Mouse (Mus musculus) liver, embryonic 14.5 days (tissue): ENCODE data around the gene 9130409I23Rik. TPM values are rescaled to one million over a fixed set of nuclear protein-coding genes. Genes with fewer than 3 reads are reported as not detected.

Experiments used
- ATAC-seq: fragments of 200-750 bp; cut with Nextera tagmentation; 2 replicates; pipeline ENCODE4 v1.8.0; 2017; ENCODE audit warnings: moderate number of reproducible peaks, mild to moderate bottlenecking, moderate library complexity; ENCODE audit not compliant: insufficient read depth
- DNase-seq, 3 experiments: peaks; one replicate each; pipeline ENCODE4 v3.0.0-alpha.2; 2012 to 2013; ENCODE audit warnings: low read depth in 3 of 3, low spot score in 3 of 3
- H3K27ac ChIP-seq: fragments of 300-500 bp; sonication (generic); 2 replicates; pipeline ENCODE4 v1.5.1; 2014; ENCODE audit warnings: moderate library complexity, mild to moderate bottlenecking, control low read depth, inconsistent platforms
- H3K27me3 ChIP-seq: fragments of 300-500 bp; sonication (generic); 2 replicates; pipeline ENCODE4 v1.6.1; 2014; ENCODE audit warnings: mild to moderate bottlenecking, low read length, moderate library complexity; ENCODE audit not compliant: control insufficient read depth, insufficient read depth
- H3K36me3 ChIP-seq: fragments of 300-500 bp; sonication (generic); replicated peaks from 2 replicates; pipeline ENCODE4 v1.6.1; 2014; ENCODE audit warnings: low read depth; ENCODE audit not compliant: control insufficient read depth, insufficient read depth
- H3K4me1 ChIP-seq, 2 experiments: fragments of 200-500 bp in 1 of 2; fragments of 300-500 bp in 1 of 2; sonication (generic) in 1 of 2; replicated peaks; 2 replicates each; pipeline ENCODE4 v1.6.1; 2012 to 2014; ENCODE audit warnings: antibody characterized with exemption in 1 of 2, inconsistent platforms in 1 of 2, low read length in 1 of 2; ENCODE audit not compliant: control insufficient read depth in 2 of 2, insufficient read depth in 2 of 2
- H3K4me2 ChIP-seq: fragments of 300-500 bp; sonication (generic); 2 replicates; pipeline ENCODE4 v1.6.1; 2014; ENCODE audit warnings: low read depth, mild to moderate bottlenecking, control low read depth, moderate library complexity
- H3K4me3 ChIP-seq, 2 experiments: fragments of 200-500 bp in 1 of 2; fragments of 300-500 bp in 1 of 2; sonication (generic) in 1 of 2; 2 replicates each; pipeline ENCODE4 v1.5.1; 2012 to 2014; ENCODE audit warnings: low read depth in 2 of 2, low read length in 2 of 2, mild to moderate bottlenecking in 2 of 2, control low read depth in 1 of 2, inconsistent platforms in 1 of 2, moderate library complexity in 1 of 2; ENCODE audit not compliant: insufficient read depth in 1 of 2
- H3K9ac ChIP-seq: fragments of 300-500 bp; sonication (generic); replicated peaks from 2 replicates; pipeline ENCODE4 v1.6.1; 2014; ENCODE audit warnings: mild to moderate bottlenecking, control low read depth, moderate library complexity
- H3K9me3 ChIP-seq: fragments of 300-500 bp; sonication (generic); 2 replicates; pipeline ENCODE4 v1.6.1; 2016; ENCODE audit warnings: low read length, mixed read lengths; ENCODE audit not compliant: control insufficient read depth
- CTCF ChIP-seq: IDR thresholded peaks from 2 replicates; pipeline ENCODE4 v1.5.1; 2016; ENCODE audit warnings: antibody characterized with exemption, low read depth, control low read depth
- EP300 ChIP-seq: IDR thresholded peaks from 2 replicates; pipeline ENCODE4 v1.6.1; 2016; ENCODE audit warnings: antibody characterized with exemption, low read depth
- WGBS: fragments of 180-500 bp; shearing (Covaris S2); extraction: QIAGEN DNeasy Blood & Tissue Kit; methylation state at CpG from one replicate; pipeline ENCODE4 v1.1.7; 2014; ENCODE audit not compliant: insufficient replicate concordance; 5-methylcytosine and 5-hydroxymethylcytosine counted together
- polyA plus RNA-seq, 2 experiments: library from polyadenylated mRNA; depleted of rRNA in 1 of 2; stranded (reverse) in 1 of 2; unstranded in 1 of 2; fragments of >200 nt; fragmentation: Nextera tagmentation in 1 of 2; extraction: Ambion mirVana in 1 of 2; gene quantifications; 2 replicates each; pipeline versions ENCODE4 v1.2.1 to v1.2.3; 2012 to 2014

Gene 9130409I23Rik
- 0.03 and 0.05 TPM in 2 replicates for polyA plus RNA-seq (2012; rRNA removed)
- polyA plus RNA-seq (2014; fragmentation: Nextera tagmentation; extraction: Ambion mirVana): not detected in 2 replicates

DNA sequence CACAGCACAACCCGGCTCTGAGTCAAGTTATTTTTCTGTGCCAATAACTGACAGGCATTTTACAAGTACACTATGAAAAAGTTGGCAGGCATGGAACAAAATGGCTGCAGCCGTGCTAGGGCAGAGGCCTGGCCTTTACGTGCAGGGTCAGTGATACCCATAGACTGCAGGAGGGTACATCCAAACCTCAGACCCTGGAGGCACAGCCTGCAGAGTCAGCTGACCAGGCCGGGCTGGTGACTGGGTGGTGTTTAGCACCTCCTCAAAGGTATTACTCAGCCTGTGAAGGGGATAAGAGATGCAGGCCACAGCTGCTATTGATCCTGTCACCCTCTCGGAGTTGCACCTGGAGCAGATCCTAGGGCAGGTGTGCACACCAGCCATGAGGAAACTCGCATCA, at the start of gene 9130409I23Rik:
9130409I23Rik (plus strand) TSS at position 301 of the 400 bp plus-strand sequence.
- H3K4me3 ChIP-seq: no peak within 1 kb of the TSS
- H3K9me3 ChIP-seq: no peaks in the 10 kb centered on the region
- 65% methylated on average over 6 of the region's 6 CpGs for WGBS
- TF ChIP-seq EP300 (no peak), CTCF (no peak)
- DNase-seq: no peak
- H3K9ac ChIP-seq: no peak within 1 kb of the TSS
- no peaks in the 10 kb centered on the region for H3K36me3 ChIP-seq
- H3K27ac ChIP-seq: no peak within 1 kb of the TSS
- ATAC-seq: no peak
- no peak within 1 kb of the TSS for H3K4me2 ChIP-seq
- H3K27me3 ChIP-seq: no peaks in the 10 kb centered on the region
- no peaks in the 10 kb centered on the region for H3K4me1 ChIP-seq

DNA sequence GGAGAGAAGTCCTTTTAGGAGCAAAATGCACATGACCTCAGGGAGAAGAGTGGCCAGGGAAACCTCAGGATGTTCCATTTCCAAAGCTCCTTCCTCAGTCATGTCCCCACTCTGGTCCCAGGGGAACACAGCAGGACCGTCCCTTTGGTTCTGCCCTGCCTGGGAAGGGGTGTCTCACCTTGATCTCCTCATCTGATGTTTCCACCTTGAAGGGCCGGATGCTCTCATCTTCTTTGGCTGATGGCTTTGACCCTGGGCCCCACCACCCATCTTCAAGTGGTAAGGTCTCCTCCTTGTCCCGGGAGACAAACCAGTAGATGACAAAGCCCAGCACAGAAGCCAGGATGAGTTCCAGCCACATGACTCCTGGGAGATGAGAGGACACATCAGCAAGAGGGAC, 49.4 kb upstream of the 9130409I23Rik start:
- Histone ChIP-seq H3K27me3 (no peaks in the 10 kb centered on the region), H3K9me3 (no peaks in the 10 kb centered on the region), H3K4me2 (no peak overlapping the region), H3K27ac (no peak overlapping the region), H3K9ac (no peak overlapping the region), H3K4me1 (peaks cover 0 to 2% of the 10 kb centered on the region in 2 experiments; a peak in 1 of 4 replicates), H3K36me3 (no peaks in the 10 kb centered on the region), H3K4me3 (no peak overlapping the region)
- DNase-seq (no peak), ATAC-seq (no peak)
- TF ChIP-seq CTCF (no peak), EP300 (no peak)
- WGBS: 50% methylated on average over 3 of the region's 3 CpGs

DNA sequence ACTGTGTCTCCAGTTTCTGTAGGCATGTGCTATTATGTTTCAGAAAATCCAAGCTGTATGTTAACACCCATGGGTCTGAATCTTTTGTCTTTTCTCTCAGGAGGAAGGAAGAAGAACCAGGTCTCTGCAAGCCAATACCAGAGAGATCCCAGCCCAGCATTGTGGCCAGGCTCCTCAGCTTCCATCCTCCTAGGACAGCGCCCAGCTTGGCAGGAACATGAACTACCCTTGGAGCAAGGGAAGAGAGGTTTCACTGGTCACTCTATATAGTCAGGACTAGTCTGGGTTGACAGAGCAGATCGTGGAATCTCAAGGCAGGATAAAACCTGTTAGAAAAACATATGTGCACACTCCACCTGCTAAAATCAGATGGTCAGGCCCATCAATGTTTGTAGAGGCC, 47.2 kb upstream of the 9130409I23Rik start:
- Histone ChIP-seq H3K4me2 (no peak overlapping the region), H3K27ac (no peak overlapping the region), H3K4me1 (peaks cover 0 to 2% of the 10 kb centered on the region in 2 experiments; a peak in 1 of 4 replicates), H3K36me3 (no peaks in the 10 kb centered on the region), H3K4me3 (no peak overlapping the region), H3K9ac (no peak overlapping the region), H3K9me3 (no peaks in the 10 kb centered on the region), H3K27me3 (no peaks in the 10 kb centered on the region)
- WGBS: 55% methylated on average over 2 of the region's 2 CpGs
- TF ChIP-seq EP300: no peak
- no peak for TF ChIP-seq CTCF
- no peak for ATAC-seq
- DNase-seq: no peak

DNA sequence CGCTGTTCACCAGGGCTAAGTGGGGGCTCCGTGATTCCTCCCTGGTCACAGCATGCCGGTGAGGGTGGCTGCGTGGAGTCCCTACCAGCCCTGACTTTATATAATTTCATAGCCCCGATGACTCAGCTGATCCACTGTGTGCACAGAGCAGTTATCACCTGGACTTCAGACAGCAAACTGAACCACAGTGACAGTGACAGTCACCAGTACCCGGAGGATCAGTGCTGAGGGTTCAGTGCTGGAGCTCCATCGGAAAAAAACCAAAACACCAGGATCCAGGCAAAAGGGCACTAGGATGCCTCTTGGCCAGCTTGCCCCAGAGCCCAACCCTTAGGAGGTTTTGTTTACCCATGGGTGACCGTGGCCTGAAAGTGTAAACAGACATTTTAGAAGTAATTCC, 45.7 kb upstream of the 9130409I23Rik start:
- Histone ChIP-seq H3K4me1 (peaks cover 0 to 4% of the 10 kb centered on the region in 2 experiments; a peak in 2 of 4 replicates), H3K36me3 (no peaks in the 10 kb centered on the region), H3K4me3 (no peak overlapping the region), H3K9ac (no peak overlapping the region), H3K27ac (no peak overlapping the region), H3K9me3 (no peaks in the 10 kb centered on the region), H3K27me3 (no peaks in the 10 kb centered on the region), H3K4me2 (no peak overlapping the region)
- DNase-seq: no peak
- TF ChIP-seq CTCF (no peak), EP300 (no peak)
- WGBS: 53% methylated on average over 8 of the region's 8 CpGs
- peak; percentile 50 for ATAC-seq

DNA sequence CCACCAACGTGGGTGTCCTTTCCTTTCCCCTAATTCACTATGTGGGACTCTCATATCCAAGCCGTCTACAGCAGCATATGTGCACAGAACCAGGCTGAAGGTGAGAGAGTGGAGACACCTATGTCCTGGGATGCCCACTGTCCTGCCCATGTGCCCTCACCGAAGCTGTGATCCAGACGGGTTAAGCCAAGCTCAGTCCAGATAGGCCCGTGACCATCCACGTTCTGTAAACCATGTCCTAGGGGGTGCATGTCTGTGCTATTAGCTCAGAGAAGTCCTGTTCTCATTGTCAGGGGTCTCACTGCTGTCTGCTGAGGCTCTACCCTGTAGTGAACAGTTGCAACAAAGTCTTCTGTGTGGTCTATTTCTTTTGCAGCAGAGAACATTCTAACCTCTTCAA, 43.2 kb upstream of the 9130409I23Rik start:
- 65% methylated on average over 6 of the region's 6 CpGs for WGBS
- TF ChIP-seq EP300: no peak

More for the DNA sequence above, 43.2 kb upstream of the 9130409I23Rik start:
- no peak for ATAC-seq
- Histone ChIP-seq H3K36me3 (no peaks in the 10 kb centered on the region), H3K4me1 (peaks cover 0 to 4% of the 10 kb centered on the region in 2 experiments; a peak in 2 of 4 replicates), H3K9me3 (no peaks in the 10 kb centered on the region), H3K4me3 (no peak overlapping the region), H3K4me2 (no peak overlapping the region), H3K9ac (no peak overlapping the region), H3K27ac (no peak overlapping the region), H3K27me3 (no peaks in the 10 kb centered on the region)
- DNase-seq: no peak
